Mouse (Mus musculus): ENCODE results near the gene Ctu2. TPM values are rescaled to one million over a fixed set of nuclear protein-coding genes. Genes with fewer than 3 reads are reported as not detected.
A peak's percentile ranks its signal among the peaks of the same experiment; 100 is the strongest.

Ctu2 gene
- polyA plus RNA-seq (2017; shearing (Covaris generic)): 10 to 100 TPM in 1 of 3 experiments, 1 to 10 TPM in 2; 8.1 to 12.5 (median 9.3) TPM

DNA sequence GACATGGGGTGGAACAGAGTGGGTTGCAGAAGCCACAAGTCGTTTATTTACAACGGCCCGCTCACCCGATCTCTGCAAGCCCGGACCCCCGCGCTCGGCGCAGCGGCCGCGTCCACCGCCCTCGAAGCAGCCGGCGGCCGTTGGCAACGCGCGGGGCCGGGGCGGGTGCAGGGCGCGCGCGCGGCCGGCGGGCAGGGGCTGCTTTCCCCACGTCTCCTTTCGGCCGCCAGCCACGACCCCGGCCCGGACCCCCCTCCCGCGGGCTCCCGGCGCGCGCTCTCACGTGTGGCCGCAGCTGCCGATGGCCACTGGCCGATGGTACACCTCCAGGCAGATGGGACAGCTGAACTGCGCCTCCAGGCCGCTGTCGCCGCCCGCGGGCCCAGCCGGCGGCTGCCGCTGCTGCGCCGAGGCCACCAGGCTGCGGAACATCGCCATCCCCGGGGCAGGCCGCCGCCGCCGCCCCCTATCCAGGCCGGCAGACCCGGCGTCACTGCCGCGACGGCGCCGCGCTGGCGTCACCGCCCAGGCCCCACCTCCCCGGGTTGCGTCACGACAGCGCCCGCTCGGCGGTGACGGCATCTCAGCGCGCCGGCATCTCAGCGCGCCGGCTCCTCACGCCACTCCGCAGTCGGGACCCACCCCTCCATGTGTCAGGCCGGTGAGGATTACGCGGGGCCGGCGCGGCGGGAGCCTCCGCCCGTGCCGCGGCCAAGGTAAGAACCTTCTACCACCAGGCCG lies at the start of gene Ctu2, which contains the start of gene Rnf166:
TSS of gene Ctu2 (plus strand) at position 564 of the 741 bp plus-strand sequence.
TSS of gene Rnf166 (minus strand) at position 485 of the 741 bp plus-strand sequence.
- peak; percentile 76 for ATAC-seq

DNA sequence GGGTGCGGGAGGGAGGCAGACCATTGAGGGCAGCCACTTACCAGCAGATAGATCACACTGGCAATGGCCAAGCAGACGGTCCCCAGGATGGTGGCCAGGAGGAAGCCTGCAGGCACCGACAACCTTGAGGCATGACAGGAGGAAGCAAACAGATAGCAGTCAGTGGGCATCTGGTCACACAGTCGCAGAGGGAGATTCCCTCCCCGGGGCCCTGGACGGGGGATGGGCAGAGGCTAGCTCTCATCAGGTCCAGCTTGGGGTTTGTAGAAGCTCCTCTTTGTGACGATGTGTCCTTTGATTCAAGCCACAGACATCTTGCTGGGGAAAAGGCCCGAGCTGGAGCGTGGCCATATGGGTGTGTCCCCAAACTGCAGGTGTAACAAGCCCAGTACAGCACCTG lies 49.8 kb upstream of the Ctu2 start:
- ATAC-seq: no peak

DNA sequence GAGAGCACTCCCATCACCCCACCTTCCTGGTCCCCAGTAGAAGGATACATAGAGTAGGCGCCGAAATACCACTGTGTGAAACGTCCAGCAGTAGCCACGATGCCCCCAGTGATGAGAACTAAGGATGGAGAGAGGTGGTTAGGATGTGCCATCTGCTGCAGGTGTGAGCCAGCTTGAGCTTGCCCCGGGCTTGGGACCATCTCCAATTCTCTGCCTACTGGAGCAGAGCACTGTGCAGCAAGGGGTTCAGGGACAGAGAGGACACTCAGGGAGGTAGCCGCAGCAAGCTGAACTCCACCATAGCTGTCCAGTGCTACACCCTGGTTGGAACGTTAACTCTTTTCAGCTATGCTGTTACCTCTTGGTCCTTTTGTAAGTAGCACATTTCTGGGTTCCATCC lies 48.3 kb upstream of the Ctu2 start:
- no peak for ATAC-seq

DNA sequence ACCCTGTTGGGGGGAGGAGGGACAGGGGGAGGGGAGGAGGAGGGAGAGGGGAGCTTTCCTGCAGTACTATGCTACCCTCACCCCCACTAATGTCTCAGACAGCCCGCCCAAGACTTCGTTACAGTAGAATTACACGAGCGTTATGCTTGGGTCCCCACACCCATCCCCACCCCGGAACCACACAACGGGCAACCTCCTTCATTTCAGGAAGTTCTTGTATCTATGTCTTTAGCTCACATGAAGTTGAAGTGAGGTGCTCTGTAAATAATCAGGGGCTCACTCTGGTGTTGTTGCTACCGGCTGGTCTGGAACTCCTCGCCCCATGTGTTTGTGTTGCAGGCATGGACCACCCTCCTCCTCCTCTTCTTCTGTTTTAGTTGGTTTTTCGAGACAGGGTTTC lies 47.8 kb upstream of the Ctu2 start:
- ATAC-seq: no peak

DNA sequence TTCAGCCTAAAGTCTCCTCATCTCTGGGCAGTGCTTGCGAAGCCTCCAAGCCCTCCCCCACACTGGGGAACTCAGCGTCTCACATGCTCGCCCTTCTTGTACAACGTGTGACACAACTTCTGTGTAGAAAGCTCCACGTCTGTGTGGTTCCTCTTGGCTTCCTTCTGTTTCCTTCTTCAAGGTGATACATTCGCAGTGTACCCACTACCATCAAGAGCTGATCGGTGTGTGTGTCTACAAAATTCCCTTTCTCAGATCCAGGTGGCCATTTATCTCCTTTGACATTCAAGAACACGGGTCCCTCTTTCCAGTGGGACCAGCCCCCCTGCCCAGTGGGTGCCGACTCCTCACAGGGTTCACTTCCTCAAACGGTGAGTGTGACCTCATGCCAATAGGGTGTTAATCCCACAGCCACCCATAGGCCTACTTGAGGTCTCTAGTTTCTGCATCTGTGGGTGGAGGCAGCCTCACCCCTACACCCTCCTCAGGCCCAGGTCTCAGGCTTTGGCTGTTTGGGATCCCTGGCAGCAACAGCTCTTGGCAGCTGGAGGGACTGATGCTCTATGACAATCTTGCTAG lies 45.8 kb upstream of the Ctu2 start:
- ATAC-seq: no peak

DNA sequence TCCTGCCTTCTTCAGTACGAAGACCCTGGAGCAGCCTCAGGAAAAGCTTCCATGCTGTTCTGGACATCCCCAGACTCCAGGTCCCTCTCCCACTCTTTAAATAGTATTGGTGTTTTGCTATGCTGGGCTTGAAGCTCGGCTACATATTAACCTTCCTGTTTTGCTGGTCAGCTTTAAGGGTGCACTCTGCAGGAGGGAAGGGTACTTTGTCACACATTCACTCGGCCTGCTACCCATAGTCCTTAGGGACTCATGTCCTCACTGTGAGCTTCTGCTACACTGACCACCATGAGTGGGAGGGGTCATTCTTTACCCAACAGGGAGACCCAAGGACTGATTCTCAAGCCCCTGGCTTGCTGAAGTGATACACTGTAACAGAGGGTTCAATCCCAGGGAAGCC lies 45.3 kb upstream of the Ctu2 start:
- no peak for ATAC-seq

DNA sequence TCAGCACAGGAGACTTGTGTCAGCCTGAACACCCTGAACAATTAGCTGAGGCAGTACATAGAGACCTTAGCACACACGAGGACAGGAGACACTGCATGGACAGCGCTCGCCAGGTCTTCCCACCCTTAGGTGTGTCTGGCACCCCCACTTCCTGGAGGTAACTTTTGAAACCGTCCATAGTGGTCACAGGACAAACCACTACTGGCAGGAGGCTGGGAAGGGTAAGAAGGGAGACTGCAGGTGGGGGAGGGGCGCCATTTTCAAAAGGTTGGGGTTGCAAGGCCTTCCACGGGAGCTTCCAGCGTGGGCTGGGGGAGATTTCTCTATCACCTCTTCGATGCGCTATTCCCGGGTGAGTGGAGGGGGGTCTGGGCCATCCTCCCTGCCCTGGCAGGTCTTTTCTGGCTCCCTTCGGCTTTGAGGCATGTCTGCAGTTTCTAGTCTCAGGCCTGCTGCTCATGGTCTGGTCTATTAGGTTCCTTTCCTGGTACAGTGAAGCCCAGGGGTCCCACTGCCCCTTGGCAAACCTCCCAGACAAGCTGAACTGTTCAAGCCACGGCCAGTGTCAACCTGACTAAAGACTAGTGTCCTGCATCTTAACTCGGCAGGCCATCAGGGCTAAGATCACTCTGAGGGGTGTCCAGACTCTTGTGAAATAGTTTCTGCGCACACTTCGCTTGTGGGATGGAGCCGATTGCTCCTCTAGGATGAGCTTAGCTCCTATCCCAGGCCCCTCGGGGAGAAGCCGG lies 44.1 kb upstream of the Ctu2 start:
- no peak for ATAC-seq

DNA sequence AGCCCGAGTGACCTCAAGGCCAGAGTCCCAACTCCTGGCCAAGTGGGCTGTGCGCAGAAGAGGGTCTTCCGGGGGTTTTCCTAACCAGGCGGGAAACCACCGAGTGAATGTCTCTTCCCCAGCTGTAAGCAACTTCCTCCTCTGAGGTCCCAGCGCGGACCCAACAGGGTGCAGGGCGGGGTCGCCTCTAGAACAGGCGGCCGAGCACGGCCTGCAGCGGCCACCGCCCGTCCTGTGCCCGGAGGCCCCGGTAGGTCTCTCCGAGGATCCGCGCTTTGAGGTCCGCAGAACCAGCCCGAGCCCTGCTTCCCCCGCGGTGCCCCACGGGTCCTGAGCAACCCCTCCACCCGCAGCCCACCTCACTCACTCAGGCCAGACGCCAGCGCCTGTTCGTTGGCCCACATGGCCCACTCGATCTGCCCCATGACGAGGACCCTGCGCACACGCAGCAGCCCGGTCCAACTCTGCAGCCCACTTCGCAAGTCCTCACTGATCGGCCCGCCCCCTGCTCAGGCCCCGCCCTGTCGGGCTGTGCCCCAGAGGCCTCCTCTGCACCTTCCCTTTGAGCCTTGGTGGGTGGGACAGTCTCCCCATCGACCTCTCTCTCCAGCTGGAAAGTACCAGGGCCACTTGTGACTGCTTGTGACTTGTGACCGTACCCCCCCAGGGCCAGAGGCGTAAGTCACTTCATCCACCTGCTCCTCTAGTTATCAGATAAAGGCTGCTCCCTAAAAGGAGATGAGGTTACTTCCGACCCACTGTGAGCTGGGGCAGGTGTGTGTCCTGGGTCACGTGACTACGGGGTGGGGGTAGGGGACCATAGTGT lies 43.3 kb upstream of the Ctu2 start, which contains the start of gene Cyba:
TSS of gene Cyba (minus strand) at position 488 of the 826 bp plus-strand sequence.
- ATAC-seq: peak; percentile 81

DNA sequence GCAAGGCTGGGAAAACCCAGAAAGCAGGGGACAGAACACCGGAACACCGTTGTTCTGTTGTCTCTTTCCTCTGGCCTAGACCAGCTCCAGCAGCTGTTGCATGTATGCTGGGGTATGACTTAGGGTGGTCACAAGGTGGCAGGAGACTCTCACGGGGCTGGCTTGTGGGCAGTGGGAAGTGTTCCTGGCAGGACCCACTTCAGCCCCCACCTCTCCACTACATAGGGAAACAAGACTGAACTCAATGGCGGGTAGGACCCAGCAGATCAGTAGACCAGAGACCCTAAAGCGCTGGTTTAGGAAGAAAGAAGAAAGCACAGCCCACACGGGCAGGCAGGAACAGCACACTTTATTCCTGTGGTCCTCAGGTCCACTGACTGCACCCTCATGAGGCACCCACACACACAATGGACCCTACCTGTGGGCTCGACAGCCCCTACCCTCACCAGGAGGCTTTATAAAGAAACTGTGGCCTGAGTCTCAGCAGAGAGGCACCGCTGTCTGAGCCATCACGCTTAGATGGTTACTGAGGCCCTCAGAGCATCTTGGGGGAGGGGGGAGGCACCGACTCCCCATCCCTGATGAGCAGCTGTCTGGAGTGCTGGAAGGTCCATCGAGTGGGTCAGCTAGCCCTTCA lies 42.6 kb upstream of the Ctu2 start:
- no peak for ATAC-seq

DNA sequence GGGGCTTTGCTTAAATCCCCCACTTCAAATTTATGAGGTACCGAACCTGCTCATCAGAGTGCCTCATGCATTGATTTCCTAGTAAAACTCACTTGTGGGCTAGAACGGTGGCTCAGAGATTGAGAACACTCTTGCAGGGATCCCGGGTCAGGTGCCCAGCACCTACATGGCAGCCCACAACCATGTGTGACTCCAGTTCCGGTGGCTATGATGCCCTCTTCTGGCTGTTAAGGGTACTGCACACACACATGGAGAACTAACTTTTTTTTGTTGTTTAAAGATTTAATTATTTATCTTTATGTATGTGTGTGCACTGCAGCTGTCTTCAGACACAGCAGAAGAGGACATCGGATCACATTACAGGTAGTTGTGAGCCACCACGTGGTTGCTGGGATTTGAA lies 40.6 kb upstream of the Ctu2 start:
- no peak for ATAC-seq

DNA sequence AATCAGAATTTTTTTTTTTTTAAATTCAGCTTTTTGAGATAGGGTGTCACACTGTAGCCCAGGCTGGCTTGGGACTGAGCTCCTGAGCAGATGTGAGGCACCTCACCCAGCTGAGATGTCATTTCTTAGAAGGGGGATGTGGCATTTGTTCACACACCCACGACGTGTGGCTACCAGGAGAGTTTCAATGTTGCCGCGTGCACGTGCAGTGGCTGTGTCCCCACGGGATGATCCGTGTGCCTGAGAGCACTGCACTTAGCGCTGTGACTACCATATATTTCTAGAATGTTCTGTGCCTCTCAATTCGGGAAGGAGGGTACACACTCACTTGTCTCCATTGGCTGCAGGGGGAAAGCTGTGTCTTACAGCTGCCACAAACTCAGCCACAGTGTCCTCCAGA lies 39.8 kb upstream of the Ctu2 start:
- peak; percentile 8 for ATAC-seq

DNA sequence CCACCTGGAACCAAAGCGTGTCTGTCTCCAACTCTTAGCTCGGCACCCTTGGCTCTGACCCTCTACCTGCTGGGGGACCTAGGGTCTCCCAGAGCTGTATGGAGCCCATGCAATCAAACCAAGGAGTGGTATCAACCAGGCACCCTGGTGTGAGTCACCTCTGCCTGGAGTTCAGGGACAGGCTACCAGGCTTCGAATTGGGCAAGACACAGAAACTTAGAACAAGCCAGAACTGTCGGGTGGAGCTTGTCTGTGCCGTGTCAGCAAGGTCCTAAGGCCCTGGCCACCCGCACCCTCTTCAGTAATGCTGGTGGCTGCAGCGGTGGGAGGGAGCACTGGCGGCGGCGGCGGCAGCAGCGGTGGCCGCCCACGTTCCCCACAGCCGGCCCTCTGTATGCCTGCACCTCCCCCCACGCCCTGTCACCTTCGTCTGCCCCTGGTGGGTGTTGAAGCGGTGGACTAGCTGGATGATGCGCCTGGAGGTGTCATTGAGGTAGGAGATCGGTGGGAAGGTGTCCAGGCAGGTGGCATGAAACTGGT lies 39.3 kb upstream of the Ctu2 start:
- ATAC-seq: no peak

DNA sequence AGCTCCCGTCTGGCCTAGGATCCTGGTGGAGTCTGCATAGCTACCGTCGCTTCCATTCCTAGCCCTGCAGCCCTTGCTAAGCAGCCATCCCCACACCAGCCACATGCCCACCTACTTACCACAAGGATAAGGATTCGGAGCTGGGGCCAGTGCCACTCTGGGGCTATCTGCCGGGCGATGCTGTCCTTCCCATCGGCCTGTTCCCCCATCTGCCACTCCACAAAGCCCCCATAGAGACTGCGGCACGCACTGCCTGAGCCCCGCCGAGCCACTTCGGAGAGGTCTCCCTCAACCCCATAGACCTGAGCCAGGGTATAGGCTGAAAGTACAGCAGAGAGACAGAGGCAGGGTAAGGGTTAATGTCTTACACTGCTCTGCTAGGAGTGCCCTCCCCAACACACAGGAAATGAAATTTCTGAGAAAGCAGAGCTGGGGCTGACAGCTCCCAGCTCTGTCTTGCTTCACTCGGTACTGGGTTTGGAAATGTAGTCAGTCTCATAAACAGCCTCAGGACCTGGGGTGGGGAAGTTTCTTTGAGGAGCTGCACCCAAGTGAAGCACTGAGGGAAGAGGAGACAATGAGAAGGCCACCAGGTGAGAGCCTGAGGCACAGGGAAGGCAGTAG lies 38.1 kb upstream of the Ctu2 start:
- peak; percentile 69 for ATAC-seq

DNA sequence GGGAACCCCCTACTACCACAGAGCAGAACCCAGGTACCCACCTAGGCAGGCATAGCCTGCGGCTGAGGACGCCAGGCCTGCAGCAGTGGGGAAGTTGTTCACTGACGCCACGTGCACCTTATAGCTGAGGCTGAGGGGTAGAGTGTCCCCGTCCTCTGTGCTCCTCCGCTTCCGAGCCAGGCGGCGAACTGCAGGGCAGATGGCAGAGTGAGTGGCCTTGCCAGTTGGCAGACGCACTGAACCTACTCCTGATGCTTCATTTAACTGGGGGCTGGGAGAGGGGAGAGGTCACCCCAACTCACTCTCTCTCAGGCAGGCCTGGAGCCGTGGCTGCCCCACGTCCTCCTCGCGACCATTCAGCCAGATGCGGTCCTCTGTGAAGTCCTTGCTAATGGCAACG lies 36.6 kb upstream of the Ctu2 start:
- ATAC-seq: no peak

DNA sequence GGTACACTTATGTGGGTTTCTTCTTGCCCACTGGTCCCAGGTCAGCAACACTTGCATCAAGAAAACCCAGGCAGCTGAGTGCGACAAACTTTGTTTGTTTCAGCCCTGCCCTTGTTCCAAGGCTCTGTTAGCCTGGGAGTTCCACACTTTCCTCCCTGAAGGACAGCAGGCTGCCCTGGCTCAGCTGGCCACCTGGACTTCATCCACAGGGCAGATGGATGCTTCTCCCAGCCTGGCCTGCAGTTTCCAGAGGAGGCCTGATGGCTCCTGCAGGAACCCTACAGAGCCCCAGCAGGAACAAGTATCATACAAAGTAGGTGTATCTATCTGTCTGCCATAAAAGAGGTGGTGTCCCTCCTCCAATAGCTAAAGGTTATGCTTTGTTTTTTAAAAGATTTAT lies 34.6 kb upstream of the Ctu2 start:
- no peak for ATAC-seq

DNA sequence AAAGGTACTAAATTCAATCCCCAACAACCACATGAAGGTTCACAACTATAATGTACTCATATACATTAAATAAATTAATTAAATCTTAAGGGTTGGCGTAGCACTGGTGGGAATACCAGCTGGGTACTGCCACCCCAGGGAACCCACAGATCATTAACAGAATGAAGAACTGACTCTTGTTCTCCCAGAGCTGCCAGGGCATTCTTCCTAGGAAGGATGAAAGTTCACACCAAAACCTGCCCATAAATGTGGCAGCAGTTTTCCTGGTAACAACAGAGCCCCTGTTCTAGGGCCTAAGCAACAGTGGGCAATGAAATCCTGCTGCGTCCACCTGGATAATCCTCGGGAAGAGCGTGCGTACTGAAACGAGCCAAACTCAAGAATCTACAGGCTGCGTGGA lies 33.6 kb upstream of the Ctu2 start:
- no peak for ATAC-seq

DNA sequence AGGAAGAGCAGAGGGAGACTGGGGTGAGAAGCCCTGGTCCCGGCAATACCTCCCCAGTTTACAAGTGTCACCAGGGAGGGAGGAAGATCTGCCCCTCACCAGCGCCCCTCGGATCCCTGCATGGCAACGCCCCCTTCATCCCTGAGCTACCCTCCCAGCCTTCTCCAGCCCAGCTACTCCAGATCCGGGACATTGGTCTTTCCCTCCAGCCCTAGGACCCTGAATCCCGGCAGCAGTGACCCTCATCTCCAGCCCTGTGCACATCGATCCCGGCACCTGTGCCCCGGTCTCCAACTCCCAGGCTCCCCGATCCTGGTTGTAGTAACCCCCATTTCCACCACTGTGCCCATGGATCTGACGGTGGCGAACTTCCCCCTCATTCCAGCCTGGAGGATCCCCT lies 33.2 kb upstream of the Ctu2 start:
- no peak for ATAC-seq

DNA sequence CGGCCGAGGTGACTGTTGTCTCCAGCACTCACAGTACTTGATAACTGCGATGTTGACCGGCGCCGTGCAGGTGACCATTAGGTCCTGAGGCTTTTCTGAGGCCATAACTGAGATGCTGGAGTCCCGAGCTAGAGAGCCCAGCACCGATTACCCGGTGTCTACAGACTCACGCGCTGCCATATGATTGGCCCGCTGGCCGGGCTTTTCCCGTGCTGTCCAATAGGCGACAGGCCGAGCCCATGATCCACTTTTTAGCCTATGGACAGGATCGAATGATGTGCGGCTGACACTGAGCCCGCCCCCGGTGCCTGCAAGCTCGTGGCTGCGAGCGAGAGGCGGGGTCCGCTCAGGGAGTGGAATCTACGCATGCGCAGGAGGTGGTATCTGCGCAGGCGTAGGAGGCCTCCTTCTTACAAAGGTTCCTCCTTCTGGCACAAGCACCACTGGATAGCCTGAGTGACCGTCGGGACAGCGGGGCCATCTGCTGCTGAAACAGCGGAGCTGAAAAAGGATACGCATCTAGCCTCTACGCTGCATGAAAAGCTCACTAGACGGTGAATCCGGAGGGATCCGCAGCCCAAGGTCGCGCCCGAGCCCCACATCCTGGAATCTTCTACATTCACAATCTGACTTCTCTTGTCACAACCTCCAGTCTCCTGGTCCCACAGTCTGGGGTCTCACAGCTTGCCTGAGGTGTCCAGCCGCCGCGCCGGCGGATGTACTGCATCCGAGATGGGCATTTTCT lies 32.5 kb upstream of the Ctu2 start, which contains the start of gene Mvd:
TSS of gene Mvd (minus strand) at position 161 of the 745 bp plus-strand sequence.
- peak; percentile 98 for ATAC-seq

DNA sequence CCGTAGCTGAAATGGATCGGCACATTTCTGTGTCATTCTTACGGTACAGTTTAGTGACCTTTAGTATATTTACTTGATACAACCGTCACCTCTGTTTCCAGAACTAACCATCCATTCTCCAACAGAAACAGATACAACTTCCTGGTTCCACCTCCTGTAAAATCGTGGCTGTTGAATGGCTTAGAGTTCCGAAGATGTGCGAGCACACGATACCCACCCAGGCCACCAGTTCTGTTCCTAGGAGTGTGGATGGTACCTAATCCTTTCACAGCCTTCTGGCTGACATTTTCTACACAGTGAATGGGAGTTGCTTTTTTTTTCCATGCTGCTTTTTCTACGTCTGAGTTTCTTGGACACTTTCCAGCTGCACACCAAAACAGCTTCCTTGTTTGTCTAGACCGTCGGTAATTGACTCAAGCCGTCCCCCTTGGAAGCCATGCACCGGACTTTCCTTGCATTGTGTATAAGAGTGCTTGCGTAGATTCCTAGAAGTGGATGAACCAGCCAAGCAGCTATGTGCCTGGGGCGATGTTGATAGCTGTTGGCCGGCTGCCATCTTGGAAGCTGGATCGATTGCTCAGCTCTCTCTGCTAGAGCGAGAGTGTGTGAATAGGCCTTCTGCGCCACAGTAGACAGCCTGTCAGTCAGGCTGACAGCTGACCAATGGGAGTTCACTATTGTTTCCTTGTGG lies 31.7 kb upstream of the Ctu2 start:
- peak; percentile 36 for ATAC-seq

DNA sequence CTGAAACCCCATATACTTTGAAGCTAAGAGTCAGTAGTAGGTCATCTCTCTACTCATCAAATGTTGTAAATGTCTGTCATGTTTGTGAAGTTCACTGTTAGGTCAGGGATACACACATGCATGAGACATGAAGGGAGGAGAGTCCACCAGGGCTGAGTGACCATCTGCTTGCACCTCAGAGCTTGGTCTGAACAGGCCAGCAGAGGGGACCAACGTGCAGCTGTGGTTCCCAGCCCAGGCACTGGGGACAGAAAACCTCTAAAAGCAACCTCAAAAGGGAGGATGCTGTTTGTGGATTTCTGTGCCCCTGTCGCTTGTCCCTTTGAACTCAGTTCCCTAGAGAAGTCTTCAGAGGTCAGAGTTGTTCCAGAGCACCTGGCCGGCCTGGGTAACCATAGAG lies 30.7 kb upstream of the Ctu2 start:
- ATAC-seq: no peak
